In genomic region chr19:14090106-14090505, GRCm38 (mm10) we compare ENCODE assay signal across 14 mouse cellular contexts.
"Had no signal": no experiment of that assay in that cellular context is flagged by ENCODE, and none has a peak within 500 bp of the region (broad histone marks: within the 10 kb centered on the region; RNA-seq: fewer than 3 reads in every experiment).

No protein-coding gene starts in this region.

- DNase-seq: layer of hippocampus, postnatal 36 days; liver, embryonic 13.5 days; lung, adult 2 months; lung, postnatal 14 days; lung, postnatal 4 days; thymus, adult 18-20 months; thymus, postnatal 36 days had no signal

- H3K4me3 ChIP-seq: left cerebral cortex, adult 2 months; liver, embryonic 13.5 days; midbrain, embryonic 12.5 days; midbrain, embryonic 15.5 days; myocyte had no signal

- H3K36me3 ChIP-seq: liver, embryonic 13.5 days; midbrain, embryonic 12.5 days; midbrain, embryonic 15.5 days had no signal

- H3K4me2 ChIP-seq: liver, embryonic 13.5 days; midbrain, embryonic 12.5 days; midbrain, embryonic 15.5 days had no signal

- ATAC-seq: hindbrain, postnatal 0 days; inflammation-experienced regulatory T-cells, adult 6 months; intestine, embryonic 16.5 days; midbrain, embryonic 15.5 days had no signal

- H3K27ac ChIP-seq: hindbrain, postnatal 0 days; left cerebral cortex, adult 2 months; liver, embryonic 13.5 days; midbrain, embryonic 12.5 days; midbrain, embryonic 15.5 days had no signal

- H3K9me3 ChIP-seq: liver, embryonic 13.5 days; midbrain, embryonic 12.5 days; midbrain, embryonic 15.5 days had no signal

- H3K9ac ChIP-seq: liver, embryonic 13.5 days; midbrain, embryonic 12.5 days; midbrain, embryonic 15.5 days had no signal

- H3K4me1 ChIP-seq: liver, embryonic 13.5 days; midbrain, embryonic 12.5 days; midbrain, embryonic 15.5 days had no signal

- H3K27me3 ChIP-seq: liver, embryonic 13.5 days; midbrain, embryonic 15.5 days had no signal
